ENCODE assay signal across 14 mouse cellular contexts in the genomic region with DNA sequence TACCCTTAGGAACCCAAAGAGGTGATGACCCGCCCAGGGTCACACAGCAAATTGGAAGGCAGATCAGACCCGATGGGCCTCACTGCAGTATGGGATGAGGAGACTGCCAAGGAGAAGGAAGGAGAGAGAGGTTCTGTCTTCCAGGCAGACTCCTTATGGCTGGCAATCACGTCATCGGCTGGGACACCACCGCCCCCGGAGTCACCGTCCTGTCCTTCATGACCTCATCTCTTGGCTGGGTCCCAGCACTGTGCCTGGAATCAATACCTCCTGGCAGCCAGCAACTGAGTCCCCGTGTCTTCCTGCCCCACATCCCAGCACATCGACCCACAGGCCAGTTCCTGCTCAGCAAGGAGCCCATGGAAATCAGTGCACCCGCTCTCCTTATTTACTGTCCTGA.
DNase-seq lines count a peak whose midpoint lies in the region; ATAC-seq lines count a peak whose summit lies in the region.
"Had no signal": no experiment of that assay in that cellular context is flagged by ENCODE, and none has a peak within 500 bp of the region (broad histone marks: within the 10 kb centered on the region; RNA-seq: fewer than 3 reads in every experiment).

No protein-coding gene starts in this region.

- H3K9me3 ChIP-seq in liver, embryonic 16.5 days (replicated peaks; ENCODE audit: control insufficient read depth, low read length): no peaks in the 10 kb centered on the region
- H3K9me3 ChIP-seq: kidney, embryonic 15.5 days; liver, embryonic 13.5 days had no signal

- H3K4me1 ChIP-seq in liver, embryonic 16.5 days (ENCODE audit: control insufficient read depth, low read depth, low read length): no peaks in the 10 kb centered on the region
- H3K4me1 ChIP-seq: liver, embryonic 13.5 days had no signal

- peak; percentile 87 to 94 for DNase-seq in adrenal gland, adult (ENCODE audit: inconsistent age in 2 of 2, low spot score in 1 of 2)
- no peak for DNase-seq in adrenal gland, postnatal 4 days (ENCODE audit: low spot score in 2 of 2)
- no peak for DNase-seq in liver
- DNase-seq in adrenal gland, postnatal 36 days: peak; percentile 86 to 91
- DNase-seq in cerebellum, postnatal 14 days: peak; percentile 75 to 86
- no peak for DNase-seq in embryo, embryonic 10 days (ENCODE audit: low spot score)
- DNase-seq: liver, embryonic 13.5 days; right cerebral cortex, postnatal 4 days had no signal

- H3K27ac ChIP-seq in liver, embryonic 16.5 days (ENCODE audit: low read length): no peak overlapping the region
- H3K27ac ChIP-seq: kidney, embryonic 15.5 days; liver, embryonic 13.5 days; macrophage had no signal

- no peak overlapping the region for H3K4me2 ChIP-seq in liver, embryonic 16.5 days (ENCODE audit: low read depth, low read length)
- H3K4me2 ChIP-seq: kidney, embryonic 15.5 days; liver, embryonic 13.5 days had no signal

- no peak overlapping the region for H3K4me3 ChIP-seq in liver, embryonic 16.5 days (ENCODE audit: low read depth, low read length)
- H3K4me3 ChIP-seq: erythroblast, embryonic 14.5 days; kidney, embryonic 15.5 days; liver, embryonic 13.5 days had no signal

- H3K27me3 ChIP-seq in liver, embryonic 16.5 days (ENCODE audit: control insufficient read depth, insufficient read depth, low read depth, low read length): peaks cover 12% of the 10 kb centered on the region

- H3K36me3 ChIP-seq in liver, embryonic 16.5 days (ENCODE audit: control insufficient read depth, insufficient read depth): no peaks in the 10 kb centered on the region
- H3K36me3 ChIP-seq: kidney, embryonic 15.5 days; liver, embryonic 13.5 days had no signal

- WGBS in liver, embryonic 16.5 days (ENCODE audit: insufficient replicate concordance): 58% methylated on average over 10 of the region's 10 CpGs

- ATAC-seq in liver, embryonic 16.5 days (ENCODE audit: low read depth): 0 out of 2 replicates have a peak, but pooled peaks have one; percentile 13
- ATAC-seq in erythroblast, adult 5-6 weeks (replicated peaks; ENCODE audit: low FRiP score, poor library complexity, severe bottlenecking): no peak
- ATAC-seq: midbrain, embryonic 16.5 days had no signal

- H3K9ac ChIP-seq in liver, embryonic 16.5 days (ENCODE audit: low read depth, low read length): no peak overlapping the region
- H3K9ac ChIP-seq: kidney, embryonic 15.5 days; liver, embryonic 13.5 days had no signal

Comparison
In these comparisons a context has a peak if more than half of its experiments do, and no peak if none do; other contexts are left out.
1. DNase-seq: peak in adrenal gland, adult (2 of 2), adrenal gland, postnatal 36 days (2 of 2) and cerebellum, postnatal 14 days (2 of 2); none in adrenal gland, postnatal 4 days (0 of 2), liver (single experiment) and embryo, embryonic 10 days (single experiment).